In genomic region chr6:82135959-82136712, GRCm38 (mm10) we compare ENCODE assay signal across 29 mouse cellular contexts.
DNase-seq lines count a peak whose midpoint lies in the region; ATAC-seq and TF ChIP-seq lines count a peak whose summit lies in the region.
"Had no signal": no experiment of that assay in that cellular context is flagged by ENCODE, and none has a peak within 500 bp of the region (broad histone marks: within the 10 kb centered on the region; RNA-seq: fewer than 3 reads in every experiment).

No protein-coding gene starts in this region.

- no peak overlapping the region for H3K4me3 ChIP-seq in intestine, embryonic 14.5 days (ENCODE audit: low read depth, low read length)
- no peak overlapping the region for H3K4me3 ChIP-seq in intestine, postnatal 0 days (ENCODE audit: low read depth, low read length)
- no peak overlapping the region for H3K4me3 ChIP-seq in stomach, embryonic 16.5 days (replicated peaks; ENCODE audit: low read length)
- H3K4me3 ChIP-seq in stomach, postnatal 0 days (ENCODE audit: low read depth, low read length), result no peak overlapping the region
- H3K4me3 ChIP-seq in forebrain, postnatal 0 days (ENCODE audit: low read depth, low read length), result no peak overlapping the region
- H3K4me3 ChIP-seq: embryonic facial prominence, embryonic 10.5 days; embryonic facial prominence, embryonic 15.5 days; heart, embryonic 13.5 days; hindbrain, embryonic 13.5 days; intestine, embryonic 15.5 days; limb, embryonic 10.5 days; limb, embryonic 15.5 days; liver, embryonic 13.5 days had no signal

- no peaks in the 10 kb centered on the region for H3K36me3 ChIP-seq in intestine, embryonic 14.5 days (ENCODE audit: control insufficient read depth, insufficient read depth, low read length)
- H3K36me3 ChIP-seq in intestine, postnatal 0 days (ENCODE audit: control insufficient read depth, insufficient read depth), result no peaks in the 10 kb centered on the region
- no peaks in the 10 kb centered on the region for H3K36me3 ChIP-seq in stomach, embryonic 16.5 days (ENCODE audit: control insufficient read depth, insufficient read depth, low read length)
- H3K36me3 ChIP-seq in stomach, postnatal 0 days (ENCODE audit: control insufficient read depth, insufficient read depth, low read length), result no peaks in the 10 kb centered on the region
- no peaks in the 10 kb centered on the region for H3K36me3 ChIP-seq in forebrain, postnatal 0 days (ENCODE audit: insufficient read depth)
- H3K36me3 ChIP-seq: embryonic facial prominence, embryonic 10.5 days; embryonic facial prominence, embryonic 15.5 days; heart, embryonic 13.5 days; hindbrain, embryonic 13.5 days; intestine, embryonic 15.5 days; limb, embryonic 10.5 days; limb, embryonic 15.5 days; liver, embryonic 13.5 days had no signal

- no peaks in the 10 kb centered on the region for H3K27me3 ChIP-seq in intestine, embryonic 14.5 days (replicated peaks; ENCODE audit: control insufficient read depth, insufficient read depth, low read length)
- H3K27me3 ChIP-seq in intestine, postnatal 0 days (replicated peaks; ENCODE audit: control insufficient read depth, insufficient read depth, low read length), result no peaks in the 10 kb centered on the region
- no peaks in the 10 kb centered on the region for H3K27me3 ChIP-seq in stomach, embryonic 16.5 days (ENCODE audit: control insufficient read depth, insufficient read depth, low read length)
- H3K27me3 ChIP-seq in stomach, postnatal 0 days (ENCODE audit: control insufficient read depth, insufficient read depth, low read length), result no peaks in the 10 kb centered on the region
- H3K27me3 ChIP-seq in forebrain, postnatal 0 days (ENCODE audit: insufficient read depth, low read length), result no peaks in the 10 kb centered on the region
- H3K27me3 ChIP-seq: embryonic facial prominence, embryonic 15.5 days; heart, embryonic 13.5 days; hindbrain, embryonic 13.5 days; intestine, embryonic 15.5 days; limb, embryonic 15.5 days; liver, embryonic 13.5 days had no signal

- peak overlapping the region; percentile 33; the same call in 1 of the 2 replicates for H3K27ac ChIP-seq in intestine, embryonic 14.5 days (ENCODE audit: low read depth)
- H3K27ac ChIP-seq in intestine, postnatal 0 days (ENCODE audit: low read depth, low read length), result no peak overlapping the region
- H3K27ac ChIP-seq in stomach, embryonic 16.5 days (ENCODE audit: low read length), result no peak overlapping the region
- H3K27ac ChIP-seq in stomach, postnatal 0 days (replicated peaks), result no peak overlapping the region
- no peak overlapping the region for H3K27ac ChIP-seq in forebrain, postnatal 0 days (ENCODE audit: low read depth, low read length)
- H3K27ac ChIP-seq: embryonic facial prominence, embryonic 10.5 days; embryonic facial prominence, embryonic 15.5 days; heart, embryonic 13.5 days; hindbrain, embryonic 13.5 days; intestine, embryonic 15.5 days; kidney, postnatal 0 days; limb, embryonic 10.5 days; limb, embryonic 15.5 days; liver, embryonic 13.5 days had no signal

- DNase-seq in heart, adult 11 months, result peak; percentile 74
- DNase-seq in heart, postnatal 36 days, result no peak
- no peak for DNase-seq in intestine, embryonic 14.5 days (ENCODE audit: low spot score)
- no peak for DNase-seq in stomach, postnatal 0 days (ENCODE audit: low spot score)
- no peak for DNase-seq in forebrain, postnatal 0 days
- DNase-seq in cerebellum, postnatal 25 days, result no peak
- DNase-seq: adrenal gland, postnatal 14 days; cerebellum, adult 2 months; cerebellum, postnatal 14 days; gastrocnemius, postnatal 25 days; heart, adult 18-20 months; heart, postnatal 10 days; kidney, adult 8-10 months; layer of hippocampus, postnatal 36 days; liver, embryonic 13.5 days; lung, adult 18-20 months; lung, postnatal 4 days; thymus, postnatal 4 days had no signal

- no peak for TF ChIP-seq CTCF in intestine, postnatal 0 days (IDR thresholded peaks at IDR 0.05; ENCODE audit: low read depth)
- TF ChIP-seq CTCF in stomach, postnatal 0 days (IDR thresholded peaks at IDR 0.05; ENCODE audit: low read depth), result no peak
- TF ChIP-seq CTCF in forebrain, postnatal 0 days (IDR thresholded peaks at IDR 0.05; ENCODE audit: low read depth), result no peak

- H3K4me2 ChIP-seq in intestine, embryonic 14.5 days (ENCODE audit: low read length), result no peak overlapping the region
- no peak overlapping the region for H3K4me2 ChIP-seq in intestine, postnatal 0 days (replicated peaks; ENCODE audit: low read depth)
- no peak overlapping the region for H3K4me2 ChIP-seq in stomach, embryonic 16.5 days (ENCODE audit: low read depth, low read length)
- no peak overlapping the region for H3K4me2 ChIP-seq in stomach, postnatal 0 days (replicated peaks; ENCODE audit: low read depth)
- H3K4me2 ChIP-seq in forebrain, postnatal 0 days (ENCODE audit: low read depth), result no peak overlapping the region
- H3K4me2 ChIP-seq: embryonic facial prominence, embryonic 15.5 days; heart, embryonic 13.5 days; hindbrain, embryonic 13.5 days; intestine, embryonic 15.5 days; limb, embryonic 15.5 days; liver, embryonic 13.5 days had no signal

- H3K4me1 ChIP-seq in intestine, embryonic 14.5 days (replicated peaks; ENCODE audit: control insufficient read depth, insufficient read depth, low read length), result peaks cover 18% of the 10 kb centered on the region
- no peaks in the 10 kb centered on the region for H3K4me1 ChIP-seq in intestine, postnatal 0 days (replicated peaks; ENCODE audit: control insufficient read depth, insufficient read depth, low read length)
- peaks cover 6% of the 10 kb centered on the region for H3K4me1 ChIP-seq in stomach, embryonic 16.5 days (ENCODE audit: control insufficient read depth, insufficient read depth, low read length)
- H3K4me1 ChIP-seq in stomach, postnatal 0 days (replicated peaks; ENCODE audit: control insufficient read depth, insufficient read depth), result no peaks in the 10 kb centered on the region
- H3K4me1 ChIP-seq in forebrain, postnatal 0 days (ENCODE audit: insufficient read depth), result no peaks in the 10 kb centered on the region
- H3K4me1 ChIP-seq: embryonic facial prominence, embryonic 15.5 days; intestine, embryonic 15.5 days; limb, embryonic 10.5 days; limb, embryonic 15.5 days; liver, embryonic 13.5 days had no signal

- intact Hi-C loops in heart, postnatal 36 days (cut with DNase I), result no loop called here

- ATAC-seq in intestine, embryonic 14.5 days (replicated peaks; ENCODE audit: low FRiP score, low TSS enrichment, low read depth), result 0 out of 2 replicates have a peak, but pooled peaks have one; percentile 44
- no peak for ATAC-seq in intestine, postnatal 0 days
- ATAC-seq in stomach, embryonic 16.5 days (ENCODE audit: insufficient read depth, low FRiP score), result peak; percentile 47; the same call in 1 of the 2 replicates
- ATAC-seq in stomach, postnatal 0 days (ENCODE audit: low FRiP score, low TSS enrichment), result no peak
- peak; percentile 66 for ATAC-seq in forebrain, postnatal 0 days
- ATAC-seq: intestine, embryonic 15.5 days; lung, postnatal 0 days had no signal

- no peaks in the 10 kb centered on the region for H3K9me3 ChIP-seq in intestine, embryonic 14.5 days (ENCODE audit: control insufficient read depth, low read length)
- no peaks in the 10 kb centered on the region for H3K9me3 ChIP-seq in intestine, postnatal 0 days (ENCODE audit: control insufficient read depth)
- H3K9me3 ChIP-seq in stomach, embryonic 16.5 days (replicated peaks; ENCODE audit: control insufficient read depth, low read length), result no peaks in the 10 kb centered on the region
- no peaks in the 10 kb centered on the region for H3K9me3 ChIP-seq in stomach, postnatal 0 days (ENCODE audit: control insufficient read depth, low read length)
- H3K9me3 ChIP-seq in forebrain, postnatal 0 days (ENCODE audit: low read length), result no peaks in the 10 kb centered on the region
- H3K9me3 ChIP-seq: embryonic facial prominence, embryonic 15.5 days; hindbrain, embryonic 13.5 days; intestine, embryonic 15.5 days; limb, embryonic 10.5 days; limb, embryonic 15.5 days; liver, embryonic 13.5 days had no signal

- whole genome bisulfite sequencing in intestine, embryonic 14.5 days, result 68% methylated on average over 13 of the region's 13 CpGs
- 74% methylated on average over 13 of the region's 13 CpGs for WGBS in intestine, postnatal 0 days
- 72% methylated on average over 13 of the region's 13 CpGs for WGBS in stomach, embryonic 16.5 days
- WGBS in stomach, postnatal 0 days, result 74% methylated on average over 13 of the region's 13 CpGs
- WGBS in forebrain, postnatal 0 days, result 48% methylated on average over 13 of the region's 13 CpGs

- TF ChIP-seq EP300 in stomach, postnatal 0 days (optimal IDR thresholded peaks at IDR 0.05), result no peak

- no peak overlapping the region for H3K9ac ChIP-seq in intestine, embryonic 14.5 days (ENCODE audit: low read length)
- H3K9ac ChIP-seq in intestine, postnatal 0 days (ENCODE audit: low read depth, low read length), result no peak overlapping the region
- no peak overlapping the region for H3K9ac ChIP-seq in stomach, embryonic 16.5 days (ENCODE audit: low read length)
- H3K9ac ChIP-seq in stomach, postnatal 0 days (ENCODE audit: low read length), result no peak overlapping the region
- no peak overlapping the region for H3K9ac ChIP-seq in forebrain, postnatal 0 days
- H3K9ac ChIP-seq: embryonic facial prominence, embryonic 15.5 days; heart, embryonic 13.5 days; hindbrain, embryonic 13.5 days; intestine, embryonic 15.5 days; limb, embryonic 15.5 days; liver, embryonic 13.5 days had no signal

Comparison
In these comparisons a context has a peak if more than half of its experiments do, and no peak if none do; other contexts are left out.
1. ATAC-seq: peak in intestine, embryonic 14.5 days (single experiment), stomach, embryonic 16.5 days (single experiment) and forebrain, postnatal 0 days (single experiment); none in intestine, postnatal 0 days (single experiment) and stomach, postnatal 0 days (single experiment).